Mouse (Mus musculus): Measurements from ENCODE around the gene Tepsin. TPM values are rescaled to one million over a fixed set of nuclear protein-coding genes. Genes with fewer than 3 reads are reported as not detected.

Tepsin gene
- polyA plus RNA-seq, 1 experiment, result 12.2 TPM

DNA sequence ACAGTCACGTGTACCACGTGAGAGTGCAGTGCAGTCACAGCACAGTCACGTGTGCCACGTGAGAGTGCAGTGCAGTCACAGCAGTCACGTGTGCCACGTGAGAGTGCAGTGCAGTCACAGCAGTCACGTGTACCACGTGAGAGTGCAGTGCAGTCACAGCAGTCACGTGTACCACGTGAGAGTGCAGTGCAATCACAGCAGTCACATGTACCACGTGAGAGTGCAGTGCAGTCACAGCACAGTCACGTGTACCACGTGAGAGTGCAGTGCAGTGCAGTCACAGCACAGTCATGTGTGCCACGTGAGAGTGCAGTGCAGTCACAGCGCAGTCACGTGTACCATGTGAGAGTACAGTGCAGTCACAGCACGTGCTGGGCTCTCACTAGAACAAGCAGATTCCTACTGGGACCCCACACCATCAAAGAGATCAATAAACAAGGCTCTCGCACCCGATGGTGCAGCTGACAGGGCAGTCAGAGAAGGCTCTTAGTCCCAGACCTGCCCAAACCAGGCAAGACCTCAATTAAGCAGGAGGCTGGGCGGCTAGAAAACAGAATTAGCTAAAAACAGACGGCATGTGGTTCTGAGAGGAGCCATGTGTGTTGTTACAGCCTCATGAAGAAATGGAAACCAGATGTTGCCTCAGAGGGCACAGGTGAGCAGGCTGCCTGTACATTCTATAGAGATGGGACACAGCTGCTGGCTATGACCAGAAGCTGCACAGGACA lies 16.1 kb upstream of the Tepsin start:
- Histone ChIP-seq H3K9ac (ENCODE audit: low read depth, poor library complexity, severe bottlenecking) (no peak overlapping the region), H3K4me1 (ENCODE audit: control insufficient read depth, insufficient read depth, low read length) (peaks cover 2% of the 10 kb centered on the region), H3K4me3 (ENCODE audit: low read depth, low read length) (no peak overlapping the region), H3K27ac (ENCODE audit: insufficient read depth, low read length) (no peak overlapping the region), H3K27me3 (ENCODE audit: control insufficient read depth, insufficient read depth, low read length, poor library complexity, severe bottlenecking) (no peaks in the 10 kb centered on the region), H3K36me3 (ENCODE audit: control insufficient read depth, insufficient read depth, low read length, poor library complexity, severe bottlenecking) (peaks cover 5% of the 10 kb centered on the region; the same call in 1 of the 2 replicates), H3K9me3 (replicated peaks; ENCODE audit: control insufficient read depth, insufficient read depth, low read length, poor library complexity, severe bottlenecking) (no peaks in the 10 kb centered on the region)
- TF ChIP-seq POLR2A (IDR thresholded peaks at IDR 0.05; ENCODE audit: insufficient read depth, low read length) (no peak), EP300 (IDR thresholded peaks at IDR 0.05; ENCODE audit: insufficient read depth, low read depth, low read length) (no peak), CTCF (IDR thresholded peaks at IDR 0.05; ENCODE audit: low read depth, low read length) (no peak)

DNA sequence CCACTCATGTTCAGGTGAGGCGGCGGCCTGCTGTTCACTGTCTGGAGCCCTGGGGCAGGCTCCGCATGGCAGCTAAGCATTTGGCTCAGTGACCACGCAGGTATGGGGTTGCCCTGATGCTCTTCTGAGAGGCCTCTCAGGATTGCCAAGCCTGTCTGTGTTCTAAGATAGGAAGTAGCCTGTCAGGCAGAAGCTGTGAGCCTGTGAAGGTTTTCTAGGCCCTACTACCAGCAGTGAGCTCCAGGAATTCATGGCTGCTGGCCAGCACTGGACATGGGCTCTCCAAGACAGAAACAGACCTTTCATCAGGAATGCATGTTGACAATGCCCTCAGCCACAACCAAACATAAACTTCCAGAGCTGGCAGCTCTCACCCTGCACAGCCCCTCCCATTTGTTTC lies 13.6 kb upstream of the Tepsin start:
- Histone ChIP-seq H3K9ac (ENCODE audit: low read depth, poor library complexity, severe bottlenecking) (no peak overlapping the region), H3K9me3 (replicated peaks; ENCODE audit: control insufficient read depth, insufficient read depth, low read length, poor library complexity, severe bottlenecking) (no peaks in the 10 kb centered on the region), H3K27me3 (ENCODE audit: control insufficient read depth, insufficient read depth, low read length, poor library complexity, severe bottlenecking) (no peaks in the 10 kb centered on the region), H3K4me3 (ENCODE audit: low read depth, low read length) (no peak overlapping the region), H3K4me1 (ENCODE audit: control insufficient read depth, insufficient read depth, low read length) (peaks cover 2% of the 10 kb centered on the region), H3K36me3 (ENCODE audit: control insufficient read depth, insufficient read depth, low read length, poor library complexity, severe bottlenecking) (peaks cover 5% of the 10 kb centered on the region; the same call in 1 of the 2 replicates), H3K27ac (ENCODE audit: insufficient read depth, low read length) (no peak overlapping the region)
- no peak for TF ChIP-seq CTCF (IDR thresholded peaks at IDR 0.05; ENCODE audit: low read depth, low read length)
- no peak for TF ChIP-seq POLR2A (IDR thresholded peaks at IDR 0.05; ENCODE audit: insufficient read depth, low read length)
- TF ChIP-seq EP300 (IDR thresholded peaks at IDR 0.05; ENCODE audit: insufficient read depth, low read depth, low read length), result no peak

DNA sequence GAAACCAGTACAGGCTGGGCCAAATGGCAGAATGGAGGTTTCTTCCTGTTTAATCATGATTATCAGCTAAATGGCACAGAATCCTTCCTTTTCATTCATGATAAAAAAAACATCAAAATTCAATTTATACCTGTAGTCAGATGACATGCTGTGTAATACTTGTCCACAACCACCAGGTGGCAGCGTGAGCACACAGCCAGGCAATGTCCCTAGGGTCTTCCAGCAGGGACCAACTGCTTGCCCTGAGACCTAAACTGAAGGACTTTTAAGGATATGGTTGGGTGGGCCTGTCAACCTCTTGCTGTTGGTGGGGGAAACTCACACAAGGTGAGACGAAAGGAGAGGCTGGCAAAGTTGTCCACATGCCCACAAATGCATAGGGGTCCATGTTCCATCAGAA lies 12.5 kb upstream of the Tepsin start:
- Histone ChIP-seq H3K4me3 (ENCODE audit: low read depth, low read length) (no peak overlapping the region), H3K27ac (ENCODE audit: insufficient read depth, low read length) (no peak overlapping the region), H3K4me1 (ENCODE audit: control insufficient read depth, insufficient read depth, low read length) (peaks cover 2% of the 10 kb centered on the region), H3K27me3 (ENCODE audit: control insufficient read depth, insufficient read depth, low read length, poor library complexity, severe bottlenecking) (no peaks in the 10 kb centered on the region), H3K9ac (ENCODE audit: low read depth, poor library complexity, severe bottlenecking) (no peak overlapping the region), H3K9me3 (replicated peaks; ENCODE audit: control insufficient read depth, insufficient read depth, low read length, poor library complexity, severe bottlenecking) (no peaks in the 10 kb centered on the region), H3K36me3 (ENCODE audit: control insufficient read depth, insufficient read depth, low read length, poor library complexity, severe bottlenecking) (peaks cover 5% of the 10 kb centered on the region; the same call in 1 of the 2 replicates)
- TF ChIP-seq POLR2A (IDR thresholded peaks at IDR 0.05; ENCODE audit: insufficient read depth, low read length) (no peak), CTCF (IDR thresholded peaks at IDR 0.05; ENCODE audit: low read depth, low read length) (peak; percentile 92)

DNA sequence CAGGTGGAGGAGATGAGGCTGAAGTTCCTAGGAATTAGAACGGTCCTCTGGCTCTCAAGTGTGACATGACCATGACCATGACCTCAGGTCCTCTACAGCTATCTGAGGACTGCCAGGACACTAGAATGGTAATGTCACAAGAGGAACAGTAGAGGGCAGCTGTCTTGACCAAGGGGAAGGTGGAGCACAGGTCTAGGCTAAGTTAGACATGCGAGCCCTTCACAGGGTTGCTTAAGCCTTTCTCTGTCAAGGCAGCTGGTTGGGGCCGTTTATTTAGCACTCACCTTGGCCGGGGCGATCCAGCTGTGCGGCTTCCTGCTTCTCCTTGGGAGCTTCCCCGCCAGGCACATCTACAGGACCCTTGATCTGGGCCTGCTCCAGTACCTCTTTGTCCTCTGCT lies 12.0 kb upstream of the Tepsin start:
- Histone ChIP-seq H3K4me1 (ENCODE audit: control insufficient read depth, insufficient read depth, low read length) (peaks cover 2% of the 10 kb centered on the region), H3K9me3 (replicated peaks; ENCODE audit: control insufficient read depth, insufficient read depth, low read length, poor library complexity, severe bottlenecking) (no peaks in the 10 kb centered on the region), H3K27me3 (ENCODE audit: control insufficient read depth, insufficient read depth, low read length, poor library complexity, severe bottlenecking) (no peaks in the 10 kb centered on the region), H3K27ac (ENCODE audit: insufficient read depth, low read length) (no peak overlapping the region), H3K4me3 (ENCODE audit: low read depth, low read length) (no peak overlapping the region), H3K9ac (ENCODE audit: low read depth, poor library complexity, severe bottlenecking) (no peak overlapping the region), H3K36me3 (ENCODE audit: control insufficient read depth, insufficient read depth, low read length, poor library complexity, severe bottlenecking) (peaks cover 5% of the 10 kb centered on the region; the same call in 1 of the 2 replicates)
- TF ChIP-seq EP300 (IDR thresholded peaks at IDR 0.05; ENCODE audit: insufficient read depth, low read depth, low read length) (no peak), CTCF (IDR thresholded peaks at IDR 0.05; ENCODE audit: low read depth, low read length) (peak; percentile 30)

DNA sequence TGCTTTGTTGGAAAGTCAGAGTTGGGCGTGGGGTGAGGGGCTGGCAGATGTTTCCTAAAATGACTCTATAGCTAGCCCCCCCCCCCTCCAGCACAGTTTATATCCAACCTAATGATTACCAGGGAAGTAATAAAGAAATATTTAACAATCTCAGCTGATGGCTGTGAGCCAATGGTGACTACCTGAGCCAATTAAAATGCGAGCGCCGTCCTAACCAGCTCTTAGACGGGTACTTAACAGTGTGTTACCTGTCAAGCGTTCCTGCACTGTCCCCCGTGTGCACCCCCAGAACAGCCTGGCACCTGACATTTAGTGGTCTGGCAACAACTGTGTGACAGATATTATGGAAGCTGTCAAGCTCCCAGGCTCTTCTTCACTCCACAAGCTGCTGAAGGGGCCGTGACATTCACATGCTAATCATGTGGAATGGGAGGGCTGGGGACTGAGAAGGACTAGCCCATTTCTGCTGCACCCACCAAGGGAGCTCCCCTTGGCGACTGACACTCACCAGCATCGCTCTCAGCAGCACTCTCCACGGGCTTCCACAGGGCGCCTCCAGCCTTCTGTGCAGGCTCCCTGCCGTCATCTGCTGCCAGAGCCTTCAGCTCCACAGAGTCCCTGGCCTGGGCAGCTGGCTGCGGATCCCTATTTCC lies 11.2 kb upstream of the Tepsin start:
- Histone ChIP-seq H3K4me3 (ENCODE audit: low read depth, low read length) (no peak overlapping the region), H3K4me1 (ENCODE audit: control insufficient read depth, insufficient read depth, low read length) (peaks cover 2% of the 10 kb centered on the region), H3K27ac (ENCODE audit: insufficient read depth, low read length) (no peak overlapping the region), H3K36me3 (ENCODE audit: control insufficient read depth, insufficient read depth, low read length, poor library complexity, severe bottlenecking) (peaks cover 5% of the 10 kb centered on the region; the same call in 1 of the 2 replicates), H3K9me3 (replicated peaks; ENCODE audit: control insufficient read depth, insufficient read depth, low read length, poor library complexity, severe bottlenecking) (no peaks in the 10 kb centered on the region), H3K9ac (ENCODE audit: low read depth, poor library complexity, severe bottlenecking) (no peak overlapping the region), H3K27me3 (ENCODE audit: control insufficient read depth, insufficient read depth, low read length, poor library complexity, severe bottlenecking) (no peaks in the 10 kb centered on the region)
- no peak for TF ChIP-seq CTCF (IDR thresholded peaks at IDR 0.05; ENCODE audit: low read depth, low read length)
- no peak for TF ChIP-seq POLR2A (IDR thresholded peaks at IDR 0.05; ENCODE audit: insufficient read depth, low read length)
- TF ChIP-seq EP300 (IDR thresholded peaks at IDR 0.05; ENCODE audit: insufficient read depth, low read depth, low read length), result no peak

- no peak overlapping the region for H3K27ac ChIP-seq (ENCODE audit: insufficient read depth, low read length)
- H3K4me1 ChIP-seq (ENCODE audit: control insufficient read depth, insufficient read depth, low read length), result peaks cover 2% of the 10 kb centered on the region
- peaks cover 5% of the 10 kb centered on the region; the same call in 1 of the 2 replicates for H3K36me3 ChIP-seq (ENCODE audit: control insufficient read depth, insufficient read depth, low read length, poor library complexity, severe bottlenecking)
- no peak overlapping the region for H3K9ac ChIP-seq (ENCODE audit: low read depth, poor library complexity, severe bottlenecking)
- no peak overlapping the region for H3K4me3 ChIP-seq (ENCODE audit: low read depth, low read length)
- H3K27me3 ChIP-seq (ENCODE audit: control insufficient read depth, insufficient read depth, low read length, poor library complexity, severe bottlenecking), result no peaks in the 10 kb centered on the region
- no peaks in the 10 kb centered on the region for H3K9me3 ChIP-seq (replicated peaks; ENCODE audit: control insufficient read depth, insufficient read depth, low read length, poor library complexity, severe bottlenecking)
- no peak for TF ChIP-seq EP300 (IDR thresholded peaks at IDR 0.05; ENCODE audit: insufficient read depth, low read depth, low read length)
- TF ChIP-seq CTCF (IDR thresholded peaks at IDR 0.05; ENCODE audit: low read depth, low read length), result no peak
- TF ChIP-seq POLR2A (IDR thresholded peaks at IDR 0.05; ENCODE audit: insufficient read depth, low read length), result no peak
Measured at GRCm38 (mm10) chr11:120107796-120108195, 9.3 kb upstream of the Tepsin start.
